Mouse (Mus musculus): Measurements from ENCODE around the gene 1700010I14Rik. TPM values are rescaled to one million over a fixed set of nuclear protein-coding genes. Genes with fewer than 3 reads are reported as not detected.

Gene 1700010I14Rik
- 0.46 and 0.59 TPM in 2 replicates for polyA plus RNA-seq (2012; rRNA removed)

GRCm38 (mm10) chr17:8988119-8988807 is at the start of gene 1700010I14Rik:
Gene 1700010I14Rik (plus strand): TSS chr17:8988333.
- 2% methylated on average over 13 of the region's 13 CpGs for WGBS
- peak; percentile 94 for DNase-seq
- Histone ChIP-seq H3K36me3 (ENCODE audit: control insufficient read depth, insufficient read depth, low read length) (no peaks in the 10 kb centered on the region), H3K4me3 (ENCODE audit: insufficient read depth, low read depth, low read length) (peak within 1 kb of the TSS; percentile 48), H3K27me3 (replicated peaks; ENCODE audit: control insufficient read depth, insufficient read depth, low read length) (no peaks in the 10 kb centered on the region), H3K4me1 (ENCODE audit: control insufficient read depth, insufficient read depth, low read length) (peaks cover 5% of the 10 kb centered on the region; the same call in 1 of the 2 replicates), H3K27ac (ENCODE audit: insufficient read depth, low read depth, low read length) (0 out of 2 replicates have a peak within 1 kb of the TSS, but pooled peaks have one; percentile 1)
- TF ChIP-seq CTCF (conservative IDR thresholded peaks at IDR 0.05; ENCODE audit: insufficient read depth, insufficient read length, low read depth, low read length) (peak; percentile 56), POLR2A (IDR thresholded peaks at IDR 0.05; ENCODE audit: low read depth, low read length) (no peak)

GRCm38 (mm10) chr17:8951588-8951987 is 36.5 kb upstream of the 1700010I14Rik start:
- H3K4me1 ChIP-seq (ENCODE audit: control insufficient read depth, insufficient read depth, low read length): no peaks in the 10 kb centered on the region
- no peak overlapping the region for H3K27ac ChIP-seq (ENCODE audit: insufficient read depth, low read depth, low read length)
- no peak for TF ChIP-seq POLR2A (IDR thresholded peaks at IDR 0.05; ENCODE audit: low read depth, low read length)
- no peak for TF ChIP-seq CTCF (conservative IDR thresholded peaks at IDR 0.05; ENCODE audit: insufficient read depth, insufficient read length, low read depth, low read length)
- H3K36me3 ChIP-seq (ENCODE audit: control insufficient read depth, insufficient read depth, low read length): no peaks in the 10 kb centered on the region
- no peak for DNase-seq
- H3K4me3 ChIP-seq (ENCODE audit: insufficient read depth, low read depth, low read length): no peak overlapping the region
- H3K27me3 ChIP-seq (replicated peaks; ENCODE audit: control insufficient read depth, insufficient read depth, low read length): no peaks in the 10 kb centered on the region
- WGBS: 87% methylated on average over 5 of the region's 5 CpGs

GRCm38 (mm10) chr17:8952951-8953350 is 35.2 kb upstream of the 1700010I14Rik start:
- H3K36me3 ChIP-seq (ENCODE audit: control insufficient read depth, insufficient read depth, low read length): no peaks in the 10 kb centered on the region

GRCm38 (mm10) chr17:8958125-8958524 is 30.0 kb upstream of the 1700010I14Rik start:
- WGBS: 73% methylated on average over 6 of the region's 6 CpGs
- Histone ChIP-seq H3K27me3 (replicated peaks; ENCODE audit: control insufficient read depth, insufficient read depth, low read length) (no peaks in the 10 kb centered on the region), H3K36me3 (ENCODE audit: control insufficient read depth, insufficient read depth, low read length) (no peaks in the 10 kb centered on the region), H3K27ac (ENCODE audit: insufficient read depth, low read depth, low read length) (no peak overlapping the region), H3K4me3 (ENCODE audit: insufficient read depth, low read depth, low read length) (no peak overlapping the region), H3K4me1 (ENCODE audit: control insufficient read depth, insufficient read depth, low read length) (no peaks in the 10 kb centered on the region)
- DNase-seq: no peak
- TF ChIP-seq CTCF (conservative IDR thresholded peaks at IDR 0.05; ENCODE audit: insufficient read depth, insufficient read length, low read depth, low read length) (no peak), POLR2A (IDR thresholded peaks at IDR 0.05; ENCODE audit: low read depth, low read length) (no peak)

More at GRCm38 (mm10) chr17:8952951-8953350, 35.2 kb upstream of the 1700010I14Rik start:
- DNase-seq: no peak
- TF ChIP-seq POLR2A (IDR thresholded peaks at IDR 0.05; ENCODE audit: low read depth, low read length): no peak
- no peak for TF ChIP-seq CTCF (conservative IDR thresholded peaks at IDR 0.05; ENCODE audit: insufficient read depth, insufficient read length, low read depth, low read length)
- no peaks in the 10 kb centered on the region for H3K27me3 ChIP-seq (replicated peaks; ENCODE audit: control insufficient read depth, insufficient read depth, low read length)
- 88% methylated on average over 8 of the region's 8 CpGs for WGBS
- H3K4me1 ChIP-seq (ENCODE audit: control insufficient read depth, insufficient read depth, low read length): no peaks in the 10 kb centered on the region
- H3K27ac ChIP-seq (ENCODE audit: insufficient read depth, low read depth, low read length): no peak overlapping the region
- no peak overlapping the region for H3K4me3 ChIP-seq (ENCODE audit: insufficient read depth, low read depth, low read length)

GRCm38 (mm10) chr17:8960386-8960785 is 27.7 kb upstream of the 1700010I14Rik start:
- no peak overlapping the region for H3K27ac ChIP-seq (ENCODE audit: insufficient read depth, low read depth, low read length)
- DNase-seq: no peak
- H3K4me1 ChIP-seq (ENCODE audit: control insufficient read depth, insufficient read depth, low read length): no peaks in the 10 kb centered on the region
- H3K4me3 ChIP-seq (ENCODE audit: insufficient read depth, low read depth, low read length): no peak overlapping the region
- H3K36me3 ChIP-seq (ENCODE audit: control insufficient read depth, insufficient read depth, low read length): no peaks in the 10 kb centered on the region
- WGBS: 94% methylated on average over 4 of the region's 4 CpGs
- no peaks in the 10 kb centered on the region for H3K27me3 ChIP-seq (replicated peaks; ENCODE audit: control insufficient read depth, insufficient read depth, low read length)
- TF ChIP-seq CTCF (conservative IDR thresholded peaks at IDR 0.05; ENCODE audit: insufficient read depth, insufficient read length, low read depth, low read length): no peak
- no peak for TF ChIP-seq POLR2A (IDR thresholded peaks at IDR 0.05; ENCODE audit: low read depth, low read length)

GRCm38 (mm10) chr17:8961097-8961496 is 27.0 kb upstream of the 1700010I14Rik start:
- no peak for DNase-seq
- no peak overlapping the region for H3K4me3 ChIP-seq (ENCODE audit: insufficient read depth, low read depth, low read length)
- no peak for TF ChIP-seq POLR2A (IDR thresholded peaks at IDR 0.05; ENCODE audit: low read depth, low read length)
- no peak for TF ChIP-seq CTCF (conservative IDR thresholded peaks at IDR 0.05; ENCODE audit: insufficient read depth, insufficient read length, low read depth, low read length)
- H3K27ac ChIP-seq (ENCODE audit: insufficient read depth, low read depth, low read length): no peak overlapping the region
- no peaks in the 10 kb centered on the region for H3K36me3 ChIP-seq (ENCODE audit: control insufficient read depth, insufficient read depth, low read length)
- WGBS: 93% methylated on average over 5 of the region's 5 CpGs
- no peaks in the 10 kb centered on the region for H3K27me3 ChIP-seq (replicated peaks; ENCODE audit: control insufficient read depth, insufficient read depth, low read length)
- H3K4me1 ChIP-seq (ENCODE audit: control insufficient read depth, insufficient read depth, low read length): no peaks in the 10 kb centered on the region

GRCm38 (mm10) chr17:8961644-8962043 is 26.5 kb upstream of the 1700010I14Rik start:
- no peaks in the 10 kb centered on the region for H3K27me3 ChIP-seq (replicated peaks; ENCODE audit: control insufficient read depth, insufficient read depth, low read length)
- H3K36me3 ChIP-seq (ENCODE audit: control insufficient read depth, insufficient read depth, low read length): no peaks in the 10 kb centered on the region
- TF ChIP-seq POLR2A (IDR thresholded peaks at IDR 0.05; ENCODE audit: low read depth, low read length) (no peak), CTCF (conservative IDR thresholded peaks at IDR 0.05; ENCODE audit: insufficient read depth, insufficient read length, low read depth, low read length) (no peak)
- DNase-seq: no peak
- H3K4me1 ChIP-seq (ENCODE audit: control insufficient read depth, insufficient read depth, low read length): no peaks in the 10 kb centered on the region
- H3K27ac ChIP-seq (ENCODE audit: insufficient read depth, low read depth, low read length): no peak overlapping the region
- 73% methylated on average over 14 of the region's 14 CpGs for WGBS
- no peak overlapping the region for H3K4me3 ChIP-seq (ENCODE audit: insufficient read depth, low read depth, low read length)
